Mouse (Mus musculus): ENCODE measurements around the gene Mtch1. TPM values are rescaled to one million over a fixed set of nuclear protein-coding genes. Genes with fewer than 3 reads are reported as not detected.

Gene Mtch1
- polyA plus RNA-seq, 1 experiment from 2014 or later: 463 TPM

GRCm38 (mm10) chr17:29299282-29299681 is 48.5 kb downstream of the Mtch1 start:
- Histone ChIP-seq H3K4me3 (ENCODE audit: low read depth, low read length) (no peak overlapping the region), H3K4me2 (ENCODE audit: low read length) (no peak overlapping the region), H3K9me3 (replicated peaks; ENCODE audit: control insufficient read depth, low read length, poor library complexity, severe bottlenecking) (no peaks in the 10 kb centered on the region), H3K36me3 (ENCODE audit: control insufficient read depth, insufficient read depth, low read length) (peaks cover 34% of the 10 kb centered on the region), H3K4me1 (ENCODE audit: control insufficient read depth, insufficient read depth, low read length) (no peaks in the 10 kb centered on the region), H3K27ac (ENCODE audit: low read length) (no peak overlapping the region), H3K9ac (ENCODE audit: low read depth, low read length) (no peak overlapping the region), H3K27me3 (ENCODE audit: control insufficient read depth, insufficient read depth, low read depth, low read length) (no peaks in the 10 kb centered on the region)
- no peak for ATAC-seq
- WGBS: 88% methylated on average over 4 of the region's 4 CpGs

GRCm38 (mm10) chr17:29297813-29298212 is 49.9 kb downstream of the Mtch1 start:
- peaks cover 37% of the 10 kb centered on the region for H3K36me3 ChIP-seq (ENCODE audit: control insufficient read depth, insufficient read depth, low read length)
- H3K4me3 ChIP-seq (ENCODE audit: low read depth, low read length): no peak overlapping the region
- no peak overlapping the region for H3K4me2 ChIP-seq (ENCODE audit: low read length)
- no peaks in the 10 kb centered on the region for H3K9me3 ChIP-seq (replicated peaks; ENCODE audit: control insufficient read depth, low read length, poor library complexity, severe bottlenecking)
- ATAC-seq: no peak
- WGBS: 81% methylated on average over 6 of the region's 6 CpGs
- no peaks in the 10 kb centered on the region for H3K27me3 ChIP-seq (ENCODE audit: control insufficient read depth, insufficient read depth, low read depth, low read length)
- no peak overlapping the region for H3K9ac ChIP-seq (ENCODE audit: low read depth, low read length)
- H3K27ac ChIP-seq (ENCODE audit: low read length): no peak overlapping the region
- no peaks in the 10 kb centered on the region for H3K4me1 ChIP-seq (ENCODE audit: control insufficient read depth, insufficient read depth, low read length)

- ATAC-seq: no peak
- no peak overlapping the region for H3K4me2 ChIP-seq (ENCODE audit: low read length)
- no peaks in the 10 kb centered on the region for H3K9me3 ChIP-seq (replicated peaks; ENCODE audit: control insufficient read depth, low read length, poor library complexity, severe bottlenecking)
- H3K27me3 ChIP-seq (ENCODE audit: control insufficient read depth, insufficient read depth, low read depth, low read length): no peaks in the 10 kb centered on the region
- H3K9ac ChIP-seq (ENCODE audit: low read depth, low read length): no peak overlapping the region
- H3K4me1 ChIP-seq (ENCODE audit: control insufficient read depth, insufficient read depth, low read length): no peaks in the 10 kb centered on the region
- H3K4me3 ChIP-seq (ENCODE audit: low read depth, low read length): no peak overlapping the region
- peaks cover 37% of the 10 kb centered on the region for H3K36me3 ChIP-seq (ENCODE audit: control insufficient read depth, insufficient read depth, low read length)
- H3K27ac ChIP-seq (ENCODE audit: low read length): no peak overlapping the region
- WGBS: 86% methylated on average over 10 of the region's 10 CpGs
These were observed 50.4 kb downstream of the Mtch1 start for GRCm38 (mm10) chr17:29297321-29297720.

DNA sequence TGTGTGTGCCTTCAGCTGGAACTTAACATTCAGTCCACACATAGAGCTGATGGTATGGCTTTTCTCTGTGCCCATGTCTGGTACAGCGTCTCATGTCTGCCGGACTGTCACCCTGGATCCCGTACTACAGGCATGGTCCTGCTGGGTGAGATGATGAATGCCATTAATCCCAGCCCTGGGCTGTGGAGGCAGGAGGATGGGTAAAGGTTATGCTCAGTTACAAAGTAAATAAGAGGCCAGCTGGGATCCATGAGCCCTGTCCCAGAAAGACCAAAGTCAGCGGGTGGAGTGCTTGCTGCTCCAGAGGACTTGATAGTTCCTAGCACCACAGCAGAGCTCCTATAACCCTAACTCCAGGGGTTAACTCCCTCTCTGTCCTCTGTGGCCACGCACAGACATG is 51.9 kb downstream of the Mtch1 start:
- H3K27ac ChIP-seq (ENCODE audit: low read length): no peak overlapping the region
- no peak overlapping the region for H3K4me3 ChIP-seq (ENCODE audit: low read depth, low read length)
- H3K4me2 ChIP-seq (ENCODE audit: low read length): no peak overlapping the region
- 70% methylated on average over 5 of the region's 5 CpGs for WGBS
- peaks cover 28% of the 10 kb centered on the region for H3K36me3 ChIP-seq (ENCODE audit: control insufficient read depth, insufficient read depth, low read length)
- H3K9me3 ChIP-seq (replicated peaks; ENCODE audit: control insufficient read depth, low read length, poor library complexity, severe bottlenecking): no peaks in the 10 kb centered on the region
- H3K4me1 ChIP-seq (ENCODE audit: control insufficient read depth, insufficient read depth, low read length): no peaks in the 10 kb centered on the region
- no peak for ATAC-seq
- no peak overlapping the region for H3K9ac ChIP-seq (ENCODE audit: low read depth, low read length)
- H3K27me3 ChIP-seq (ENCODE audit: control insufficient read depth, insufficient read depth, low read depth, low read length): no peaks in the 10 kb centered on the region

- H3K27ac ChIP-seq (ENCODE audit: low read length): no peak overlapping the region
- H3K36me3 ChIP-seq (ENCODE audit: control insufficient read depth, insufficient read depth, low read length): peaks cover 18% of the 10 kb centered on the region
- no peak overlapping the region for H3K4me3 ChIP-seq (ENCODE audit: low read depth, low read length)
- H3K27me3 ChIP-seq (ENCODE audit: control insufficient read depth, insufficient read depth, low read depth, low read length): no peaks in the 10 kb centered on the region
- no peak overlapping the region for H3K4me2 ChIP-seq (ENCODE audit: low read length)
- H3K9ac ChIP-seq (ENCODE audit: low read depth, low read length): no peak overlapping the region
- ATAC-seq: no peak
- H3K9me3 ChIP-seq (replicated peaks; ENCODE audit: control insufficient read depth, low read length, poor library complexity, severe bottlenecking): no peaks in the 10 kb centered on the region
- no peaks in the 10 kb centered on the region for H3K4me1 ChIP-seq (ENCODE audit: control insufficient read depth, insufficient read depth, low read length)
- WGBS: 78% methylated on average over 9 of the region's 9 CpGs
These were observed 53.7 kb downstream of the Mtch1 start for GRCm38 (mm10) chr17:29293807-29294605.

DNA sequence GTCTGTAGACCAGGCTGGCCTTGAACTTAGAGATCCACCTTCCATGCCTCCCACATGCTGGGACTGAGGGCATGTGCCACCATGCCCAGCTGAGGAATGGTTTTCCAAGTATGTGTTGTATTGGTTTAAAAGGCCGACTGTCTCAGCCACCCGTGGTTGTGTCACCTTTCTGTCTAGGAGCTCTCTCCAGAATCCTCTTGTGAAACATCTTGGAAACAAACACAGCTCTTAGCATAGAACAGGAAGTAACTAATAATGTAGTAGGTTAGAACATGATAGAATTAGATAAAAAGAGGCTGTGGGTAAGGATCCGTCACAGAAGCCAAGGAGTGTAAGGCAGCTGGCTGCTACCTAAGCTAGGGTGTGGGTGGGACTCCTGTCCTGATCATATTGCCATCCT is 54.7 kb downstream of the Mtch1 start:
- no peak for ATAC-seq
- no peaks in the 10 kb centered on the region for H3K4me1 ChIP-seq (ENCODE audit: control insufficient read depth, insufficient read depth, low read length)
- H3K36me3 ChIP-seq (ENCODE audit: control insufficient read depth, insufficient read depth, low read length): peaks cover 10% of the 10 kb centered on the region
- H3K4me3 ChIP-seq (ENCODE audit: low read depth, low read length): no peak overlapping the region
- no peaks in the 10 kb centered on the region for H3K9me3 ChIP-seq (replicated peaks; ENCODE audit: control insufficient read depth, low read length, poor library complexity, severe bottlenecking)
- H3K9ac ChIP-seq (ENCODE audit: low read depth, low read length): no peak overlapping the region
- H3K4me2 ChIP-seq (ENCODE audit: low read length): no peak overlapping the region
- H3K27me3 ChIP-seq (ENCODE audit: control insufficient read depth, insufficient read depth, low read depth, low read length): no peaks in the 10 kb centered on the region
- H3K27ac ChIP-seq (ENCODE audit: low read length): no peak overlapping the region
- WGBS: 91% methylated on average over 3 of the region's 3 CpGs

DNA sequence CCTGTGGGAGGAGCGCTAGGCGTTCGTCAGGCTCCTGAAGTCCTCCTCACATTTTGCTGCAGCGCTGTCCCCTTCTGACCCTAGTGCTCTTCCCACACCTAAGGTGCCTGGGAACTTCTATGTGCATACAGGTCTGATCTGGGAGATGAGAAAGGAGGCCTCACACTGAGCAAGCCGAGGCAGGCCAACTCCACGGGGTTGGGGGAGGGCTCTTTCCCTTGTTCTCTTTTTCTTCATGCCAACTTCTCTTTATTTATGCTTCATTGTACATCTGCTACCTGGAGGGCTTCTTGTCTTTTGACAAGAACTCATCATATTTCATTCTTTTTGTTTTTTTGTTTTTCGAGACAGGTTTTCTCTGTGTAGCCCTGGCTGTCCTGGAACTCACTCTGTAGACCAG is 55.9 kb downstream of the Mtch1 start:
- H3K4me1 ChIP-seq (ENCODE audit: control insufficient read depth, insufficient read depth, low read length): no peaks in the 10 kb centered on the region
- no peaks in the 10 kb centered on the region for H3K27me3 ChIP-seq (ENCODE audit: control insufficient read depth, insufficient read depth, low read depth, low read length)
- WGBS: 88% methylated on average over 7 of the region's 7 CpGs
- H3K9me3 ChIP-seq (replicated peaks; ENCODE audit: control insufficient read depth, low read length, poor library complexity, severe bottlenecking): no peaks in the 10 kb centered on the region
- H3K4me2 ChIP-seq (ENCODE audit: low read length): no peak overlapping the region
- no peak overlapping the region for H3K4me3 ChIP-seq (ENCODE audit: low read depth, low read length)
- H3K36me3 ChIP-seq (ENCODE audit: control insufficient read depth, insufficient read depth, low read length): peaks cover 10% of the 10 kb centered on the region
- no peak overlapping the region for H3K27ac ChIP-seq (ENCODE audit: low read length)
- H3K9ac ChIP-seq (ENCODE audit: low read depth, low read length): no peak overlapping the region
- no peak for ATAC-seq

DNA sequence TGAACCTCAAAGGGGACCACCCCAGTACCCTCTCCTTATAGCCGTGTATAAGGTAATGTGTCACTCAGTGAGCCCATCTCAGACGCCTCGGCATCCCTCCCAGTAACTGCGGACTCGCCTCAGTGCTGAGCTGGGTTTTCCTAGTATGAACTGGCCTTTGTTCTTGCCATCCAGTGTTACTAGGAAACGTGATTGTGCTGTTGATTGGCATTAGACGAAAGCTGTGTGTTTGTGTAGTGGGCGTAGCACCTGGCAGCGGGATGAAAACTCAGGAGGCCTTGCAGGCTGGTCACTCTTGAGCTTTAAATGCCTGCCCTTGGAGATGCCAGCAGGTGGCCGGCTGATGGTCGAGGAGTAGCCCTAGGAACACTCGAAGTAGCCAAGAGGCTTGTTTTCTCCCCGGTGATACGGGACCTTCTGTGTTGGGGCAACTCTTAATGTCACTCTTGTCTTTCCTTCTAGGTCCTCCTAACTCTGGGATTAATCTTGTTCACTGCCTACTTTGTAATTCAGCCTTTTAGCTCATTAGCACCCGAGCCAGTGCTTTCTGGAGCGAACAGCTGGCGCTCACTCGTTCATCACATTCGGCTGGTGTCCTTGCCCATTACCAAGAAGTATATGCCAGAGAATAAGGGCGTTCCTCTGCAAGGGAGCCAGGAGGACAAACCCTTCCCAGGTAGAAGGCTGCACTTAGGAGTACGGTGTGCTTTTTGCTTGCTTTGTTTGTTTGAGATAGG is 65.3 kb downstream of the Mtch1 start:
- no peak overlapping the region for H3K4me3 ChIP-seq (ENCODE audit: low read depth, low read length)
- H3K27me3 ChIP-seq (ENCODE audit: control insufficient read depth, insufficient read depth, low read depth, low read length): no peaks in the 10 kb centered on the region
- H3K27ac ChIP-seq (ENCODE audit: low read length): no peak overlapping the region
- WGBS: 42% methylated on average over 21 of the region's 21 CpGs
- H3K9ac ChIP-seq (ENCODE audit: low read depth, low read length): no peak overlapping the region
- no peak overlapping the region for H3K4me2 ChIP-seq (ENCODE audit: low read length)
- no peaks in the 10 kb centered on the region for H3K9me3 ChIP-seq (replicated peaks; ENCODE audit: control insufficient read depth, low read length, poor library complexity, severe bottlenecking)
- peaks cover 11% of the 10 kb centered on the region for H3K36me3 ChIP-seq (ENCODE audit: control insufficient read depth, insufficient read depth, low read length)
- H3K4me1 ChIP-seq (ENCODE audit: control insufficient read depth, insufficient read depth, low read length): 0 out of 2 replicates have a peak, but pooled peaks cover 2% of the 10 kb centered on the region
- peak; percentile 21; the same call in 1 of the 2 replicates for ATAC-seq
